Mouse (Mus musculus) forebrain, embryonic 11.5 days (tissue): ENCODE results near the gene Sh3bp2. TPM values are rescaled to one million over a fixed set of nuclear protein-coding genes. Genes with fewer than 3 reads are reported as not detected.

Experiments used
- ATAC-seq: fragments of 200-750 bp; cut with Nextera tagmentation; replicated peaks from 2 replicates; pipeline ENCODE4 v1.8.0; 2017; ENCODE audit warnings: moderate TSS enrichment; ENCODE audit not compliant: low FRiP score
- DNase-seq: peaks from one replicate; pipeline ENCODE4 v3.0.0-alpha.2; 2017; ENCODE audit warnings: low spot score
- H3K27ac ChIP-seq: fragments of 300-500 bp; sonication (generic); 2 replicates; pipeline ENCODE4 v1.5.1; 2014; ENCODE audit warnings: low read depth, low read length
- H3K27me3 ChIP-seq: fragments of 300-500 bp; sonication (generic); 2 replicates; pipeline ENCODE4 v1.6.1; 2014; ENCODE audit warnings: mild to moderate bottlenecking, low read length, mixed read lengths; ENCODE audit not compliant: control insufficient read depth, insufficient read depth
- H3K36me3 ChIP-seq: fragments of 300-500 bp; sonication (generic); 2 replicates; pipeline ENCODE4 v1.6.1; 2014; ENCODE audit warnings: mild to moderate bottlenecking, low read length, moderate library complexity, mixed read lengths; ENCODE audit not compliant: control insufficient read depth, insufficient read depth
- H3K4me1 ChIP-seq: fragments of 300-500 bp; sonication (generic); replicated peaks from 2 replicates; pipeline ENCODE4 v1.6.1; 2014; ENCODE audit warnings: low read length, mixed read lengths; ENCODE audit not compliant: control insufficient read depth, insufficient read depth
- H3K4me2 ChIP-seq: fragments of 300-500 bp; sonication (generic); 2 replicates; pipeline ENCODE4 v1.6.1; 2014; ENCODE audit warnings: low read depth, mild to moderate bottlenecking, low read length, moderate library complexity, mixed read lengths; ENCODE audit not compliant: severe bottlenecking
- H3K4me3 ChIP-seq: fragments of 300-500 bp; sonication (generic); 2 replicates; pipeline ENCODE4 v1.5.1; 2014; ENCODE audit warnings: low read depth, low read length
- H3K9ac ChIP-seq: fragments of 300-500 bp; sonication (generic); 2 replicates; pipeline ENCODE4 v1.6.1; 2014; ENCODE audit warnings: low read length
- H3K9me3 ChIP-seq: fragments of 300-500 bp; sonication (generic); 2 replicates; pipeline ENCODE4 v1.6.1; 2016; ENCODE audit warnings: low read length, mixed read lengths; ENCODE audit not compliant: control insufficient read depth
- WGBS: fragments of 180-500 bp; shearing (Covaris S2); extraction: QIAGEN DNeasy Blood & Tissue Kit; methylation state at CpG from one replicate; pipeline ENCODE4 v1.1.7; 2014; 5-methylcytosine and 5-hydroxymethylcytosine counted together
- microRNA-seq: library from miRNA; unstranded; fragments of <30 nt; microRNA quantifications from one replicate; pipeline ENCODE4, GENCODE M21; 2016; ENCODE audit not compliant: insufficient number of aligned reads
- polyA plus RNA-seq: library from polyadenylated mRNA; unstranded; fragments of >200 nt; fragmentation: Nextera tagmentation; extraction: Ambion mirVana; gene quantifications from 2 replicates; pipeline ENCODE4 v1.2.1, GENCODE M21; 2014

Gene Sh3bp2
- polyA plus RNA-seq, 1 experiment from 2014 or later: 10.7 TPM

- Histone ChIP-seq H3K27ac (peak overlapping the region; percentile 65; the same call in 1 of the 2 replicates), H3K27me3 (no peaks in the 10 kb centered on the region), H3K4me1 (peaks cover 8% of the 10 kb centered on the region), H3K4me3 (no peak overlapping the region), H3K9me3 (no peaks in the 10 kb centered on the region), H3K9ac (no peak overlapping the region), H3K4me2 (no peak overlapping the region), H3K36me3 (no peaks in the 10 kb centered on the region)
- DNase-seq (no peak), ATAC-seq (no peak)
- 95% methylated on average over 9 of the region's 9 CpGs for WGBS
These were observed 67.6 kb downstream of the Sh3bp2 start for GRCm38 (mm10) chr5:34593202-34593727.

- Histone ChIP-seq H3K4me2 (no peak overlapping the region), H3K27me3 (no peaks in the 10 kb centered on the region), H3K27ac (no peak overlapping the region), H3K9me3 (no peaks in the 10 kb centered on the region), H3K36me3 (no peaks in the 10 kb centered on the region; the same call in 1 of the 2 replicates), H3K4me3 (no peak overlapping the region), H3K4me1 (no peaks in the 10 kb centered on the region), H3K9ac (no peak overlapping the region)
- WGBS: 95% methylated on average over 5 of the region's 5 CpGs
- ATAC-seq (no peak), DNase-seq (no peak)
These were observed 78.9 kb downstream of the Sh3bp2 start for GRCm38 (mm10) chr5:34604576-34604975.

GRCm38 (mm10) chr5:34607100-34607880 is 81.7 kb downstream of the Sh3bp2 start:
- WGBS: 89% methylated on average over 8 of the region's 8 CpGs
- H3K9me3 ChIP-seq: no peaks in the 10 kb centered on the region
- H3K27me3 ChIP-seq: no peaks in the 10 kb centered on the region
- DNase-seq (no peak), ATAC-seq (no peak)
- H3K36me3 ChIP-seq: peaks cover 5% of the 10 kb centered on the region
- H3K4me2 ChIP-seq: no peak overlapping the region
- H3K27ac ChIP-seq: no peak overlapping the region
- no peak overlapping the region for H3K9ac ChIP-seq
- H3K4me3 ChIP-seq: no peak overlapping the region
- no peaks in the 10 kb centered on the region for H3K4me1 ChIP-seq

GRCm38 (mm10) chr5:34608226-34608625 is 82.6 kb downstream of the Sh3bp2 start:
- Histone ChIP-seq H3K4me3 (no peak overlapping the region), H3K27me3 (no peaks in the 10 kb centered on the region), H3K27ac (no peak overlapping the region), H3K36me3 (peaks cover 7% of the 10 kb centered on the region), H3K9ac (no peak overlapping the region), H3K4me1 (no peaks in the 10 kb centered on the region), H3K4me2 (no peak overlapping the region), H3K9me3 (no peaks in the 10 kb centered on the region)
- WGBS: 83% methylated on average over 3 of the region's 3 CpGs
- DNase-seq: no peak
- no peak for ATAC-seq

GRCm38 (mm10) chr5:34609966-34610365 is 84.3 kb downstream of the Sh3bp2 start:
- no peak overlapping the region for H3K4me3 ChIP-seq
- WGBS: 91% methylated on average over 4 of the region's 4 CpGs
- no peak for DNase-seq
- H3K9ac ChIP-seq: no peak overlapping the region
- no peak overlapping the region for H3K27ac ChIP-seq
- ATAC-seq: no peak
- H3K4me1 ChIP-seq: no peaks in the 10 kb centered on the region
- no peaks in the 10 kb centered on the region for H3K27me3 ChIP-seq
- H3K4me2 ChIP-seq: no peak overlapping the region
- H3K9me3 ChIP-seq: no peaks in the 10 kb centered on the region
- H3K36me3 ChIP-seq: peaks cover 9% of the 10 kb centered on the region

Small RNA genes lying within 50 kb of the gene (microRNA-seq; reads per million reads assigned to microRNA genes)
- not detected for gene Mir7036b

Other genes starting within 250 kb of the Sh3bp2 start
- gene Zfyve28, start 237.4 kb upstream of the Sh3bp2 start, polyA plus RNA-seq: 1.6 TPM in 2 replicates
- gene Cfap99, start 237.2 kb upstream of the Sh3bp2 start, polyA plus RNA-seq: not detected in 2 replicates
- 199 and 201 TPM in 2 replicates for gene Rnf4, start 189.5 kb upstream of the Sh3bp2 start, polyA plus RNA-seq
- gene Fam193a, start 155.9 kb upstream of the Sh3bp2 start, polyA plus RNA-seq: 19.6 TPM in 2 replicates
- 5.3 and 5.6 TPM in 2 replicates for gene Tnip2, start 11.8 kb upstream of the Sh3bp2 start, polyA plus RNA-seq
- gene Add1, start 47.8 kb downstream of the Sh3bp2 start, polyA plus RNA-seq: 202 and 238 TPM in 2 replicates
- 87.7 and 96.0 TPM in 2 replicates for gene Mfsd10, start 111.4 kb downstream of the Sh3bp2 start, polyA plus RNA-seq
- gene Nop14, start 134.3 kb downstream of the Sh3bp2 start, polyA plus RNA-seq: 33.1 and 33.6 TPM in 2 replicates
- gene Grk4, start 134.5 kb downstream of the Sh3bp2 start, polyA plus RNA-seq: 1.8 and 2.5 TPM in 2 replicates
- gene Htt, start 235.9 kb downstream of the Sh3bp2 start, polyA plus RNA-seq: 21.2 and 22.4 TPM in 2 replicates